Comparison of ENCODE assay signal across 8 mouse cellular contexts in the genomic region with DNA sequence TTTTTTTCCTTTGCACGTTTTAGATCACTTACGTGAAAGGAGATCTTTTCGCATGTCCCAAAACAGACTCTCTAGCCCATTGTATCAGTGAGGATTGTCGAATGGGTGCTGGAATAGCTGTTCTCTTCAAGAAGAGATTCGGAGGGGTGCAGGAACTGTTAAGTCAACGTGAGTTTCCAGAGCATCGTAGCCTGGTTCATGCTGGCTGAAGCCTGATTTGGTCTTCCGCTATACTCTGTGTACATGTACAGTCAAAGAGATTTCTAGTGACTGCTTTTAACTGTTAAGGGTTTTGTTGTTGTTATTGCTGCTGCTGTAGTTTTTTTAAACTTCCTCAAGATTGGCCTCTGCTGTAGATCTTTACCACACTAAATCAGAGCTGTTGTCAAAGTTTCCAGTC. TPM values are rescaled to one million over a fixed set of nuclear protein-coding genes. Genes with fewer than 3 reads are reported as not detected.
DNase-seq lines count a peak whose midpoint lies in the region; ATAC-seq and TF ChIP-seq lines count a peak whose summit lies in the region.
"Had no signal": no experiment of that assay in that cellular context is flagged by ENCODE, and none has a peak within 500 bp of the region (broad histone marks: within the 10 kb centered on the region; RNA-seq: fewer than 3 reads in every experiment).

No protein-coding gene starts in this region.

- H3K9ac ChIP-seq in lung, embryonic 14.5 days = peak overlapping the region; percentile 73
- H3K9ac ChIP-seq in embryonic facial prominence, embryonic 14.5 days (ENCODE audit: low read depth, low read length) = peak overlapping the region; percentile 84
- H3K9ac ChIP-seq in intestine, embryonic 15.5 days = peak overlapping the region; percentile 64
- H3K9ac ChIP-seq in neural tube, embryonic 13.5 days = peak overlapping the region; percentile 84

- TF ChIP-seq CTCF in lung, embryonic 14.5 days (IDR thresholded peaks at IDR 0.05; ENCODE audit: low read depth) = no peak

- peak overlapping the region; percentile 66 for H3K4me2 ChIP-seq in lung, embryonic 14.5 days
- H3K4me2 ChIP-seq in embryonic facial prominence, embryonic 14.5 days (ENCODE audit: low read depth, low read length) = peak overlapping the region; percentile 71
- H3K4me2 ChIP-seq in intestine, embryonic 15.5 days (replicated peaks) = peak overlapping the region; percentile 68
- peak overlapping the region; percentile 72 for H3K4me2 ChIP-seq in neural tube, embryonic 13.5 days

- H3K27ac ChIP-seq in lung, embryonic 14.5 days (ENCODE audit: low read depth) = peak overlapping the region; percentile 99
- H3K27ac ChIP-seq in embryonic facial prominence, embryonic 14.5 days (replicated peaks; ENCODE audit: low read depth, low read length) = peak overlapping the region; percentile 100; the same call in 1 of the 2 replicates
- peak overlapping the region; percentile 96; the same call in 1 of the 2 replicates for H3K27ac ChIP-seq in intestine, embryonic 15.5 days
- H3K27ac ChIP-seq in neural tube, embryonic 13.5 days (replicated peaks) = peak overlapping the region; percentile 97

- WGBS in lung, embryonic 14.5 days = 28% methylated on average over 8 of the region's 8 CpGs
- 43% methylated on average over 8 of the region's 8 CpGs for whole genome bisulfite sequencing in embryonic facial prominence, embryonic 14.5 days
- 31% methylated on average over 8 of the region's 8 CpGs for WGBS in intestine, embryonic 15.5 days
- 61% methylated on average over 8 of the region's 8 CpGs for WGBS in neural tube, embryonic 13.5 days

- no peaks in the 10 kb centered on the region for H3K9me3 ChIP-seq in lung, embryonic 14.5 days (ENCODE audit: low read depth, low read length)
- H3K9me3 ChIP-seq in embryonic facial prominence, embryonic 14.5 days (ENCODE audit: control insufficient read depth, low read length) = no peaks in the 10 kb centered on the region
- H3K9me3 ChIP-seq in intestine, embryonic 15.5 days = no peaks in the 10 kb centered on the region
- H3K9me3 ChIP-seq in neural tube, embryonic 13.5 days = no peaks in the 10 kb centered on the region

- no peaks in the 10 kb centered on the region for H3K27me3 ChIP-seq in lung, embryonic 14.5 days (ENCODE audit: insufficient read depth, low read length)
- H3K27me3 ChIP-seq in embryonic facial prominence, embryonic 14.5 days (replicated peaks; ENCODE audit: control insufficient read depth, insufficient read depth, low read length) = no peaks in the 10 kb centered on the region
- H3K27me3 ChIP-seq in intestine, embryonic 15.5 days (replicated peaks) = no peaks in the 10 kb centered on the region
- H3K27me3 ChIP-seq in neural tube, embryonic 13.5 days = no peaks in the 10 kb centered on the region

- H3K4me1 ChIP-seq in lung, embryonic 14.5 days (ENCODE audit: insufficient read depth) = peaks cover 12% of the 10 kb centered on the region
- H3K4me1 ChIP-seq in embryonic facial prominence, embryonic 14.5 days (ENCODE audit: control insufficient read depth, insufficient read depth, low read length) = peaks cover 20% of the 10 kb centered on the region
- H3K4me1 ChIP-seq in intestine, embryonic 15.5 days (replicated peaks) = peaks cover 19% of the 10 kb centered on the region
- H3K4me1 ChIP-seq in neural tube, embryonic 13.5 days (replicated peaks) = peaks cover 35% of the 10 kb centered on the region

- peak overlapping the region; percentile 92 for H3K4me3 ChIP-seq in lung, embryonic 14.5 days (ENCODE audit: low read depth, low read length)
- H3K4me3 ChIP-seq in embryonic facial prominence, embryonic 14.5 days (ENCODE audit: low read depth, low read length) = peak overlapping the region; percentile 97
- peak overlapping the region; percentile 79 for H3K4me3 ChIP-seq in intestine, embryonic 15.5 days (replicated peaks)
- peak overlapping the region; percentile 87 for H3K4me3 ChIP-seq in neural tube, embryonic 13.5 days

- H3K36me3 ChIP-seq in lung, embryonic 14.5 days (ENCODE audit: insufficient read depth) = peaks cover 37% of the 10 kb centered on the region
- H3K36me3 ChIP-seq in embryonic facial prominence, embryonic 14.5 days (ENCODE audit: control insufficient read depth, insufficient read depth, low read length) = peaks cover 17% of the 10 kb centered on the region; the same call in 1 of the 2 replicates
- H3K36me3 ChIP-seq in intestine, embryonic 15.5 days = peaks cover 16% of the 10 kb centered on the region
- H3K36me3 ChIP-seq in neural tube, embryonic 13.5 days = peaks cover 24% of the 10 kb centered on the region

- ATAC-seq in lung, embryonic 14.5 days (ENCODE audit: insufficient read depth) = no peak
- ATAC-seq in embryonic facial prominence, embryonic 14.5 days (ENCODE audit: low read depth) = no peak
- no peak for ATAC-seq in intestine, embryonic 15.5 days
- ATAC-seq in neural tube, embryonic 13.5 days (ENCODE audit: low read depth) = no peak

- DNase-seq in lung, embryonic 14.5 days = peak; percentile 62
- no peak for DNase-seq in lung, adult 18-20 months
- no peak for DNase-seq in embryonic facial prominence, embryonic 14.5 days (ENCODE audit: low spot score)
- DNase-seq in urinary bladder, postnatal 25 days (ENCODE audit: low spot score) = no peak
- DNase-seq in adrenal gland, adult 18-20 months (ENCODE audit: low spot score in 2 of 2) = no peak
- DNase-seq: cerebellum, adult 11-12 months had no signal

RNA-seq across cellular contexts. Expression of a gene that starts 1.4 kb away (rescaled TPM):
- 75.2 and 77.9 TPM in 2 replicates for polyA plus RNA-seq in lung, embryonic 14.5 days (2014; fragmentation: Nextera tagmentation; extraction: Ambion mirVana)
- polyA plus RNA-seq in embryonic facial prominence, embryonic 14.5 days (2014; fragmentation: Nextera tagmentation; extraction: Ambion mirVana) = 38.1 and 45.7 TPM in 2 replicates
- polyA plus RNA-seq in intestine, embryonic 15.5 days (2015; fragmentation: Nextera tagmentation; extraction: Ambion mirVana) = 72.8 and 73.2 TPM in 2 replicates
- 46.2 and 47.2 TPM in 2 replicates for polyA plus RNA-seq in neural tube, embryonic 13.5 days (2015; fragmentation: Nextera tagmentation; extraction: Ambion mirVana)
- 10 to 100 TPM; 17.5 to 19.5 TPM for total RNA-seq in adrenal gland, adult 18-20 months (2021)

RNA-seq across cellular contexts. Expression of a gene that starts 1.5 kb away (rescaled TPM):
- polyA plus RNA-seq in lung, embryonic 14.5 days (2014; fragmentation: Nextera tagmentation; extraction: Ambion mirVana) = 30.3 and 30.5 TPM in 2 replicates
- 16.2 and 16.7 TPM in 2 replicates for polyA plus RNA-seq in embryonic facial prominence, embryonic 14.5 days (2014; fragmentation: Nextera tagmentation; extraction: Ambion mirVana)
- polyA plus RNA-seq in intestine, embryonic 15.5 days (2015; fragmentation: Nextera tagmentation; extraction: Ambion mirVana) = 11.2 and 12.5 TPM in 2 replicates
- polyA plus RNA-seq in neural tube, embryonic 13.5 days (2015; fragmentation: Nextera tagmentation; extraction: Ambion mirVana) = 12.1 and 15.9 TPM in 2 replicates
- 10 to 100 TPM; 35.5 to 36.5 TPM for total RNA-seq in adrenal gland, adult 18-20 months (2021)

RNA-seq across cellular contexts. Expression of a gene that starts 21.5 kb away (rescaled TPM):
- polyA plus RNA-seq in lung, embryonic 14.5 days (2014; fragmentation: Nextera tagmentation; extraction: Ambion mirVana) = 1.3 and 5.6 TPM in 2 replicates
- 73.2 and 104 TPM in 2 replicates for polyA plus RNA-seq in embryonic facial prominence, embryonic 14.5 days (2014; fragmentation: Nextera tagmentation; extraction: Ambion mirVana)
- 3.8 and 4.1 TPM in 2 replicates for polyA plus RNA-seq in intestine, embryonic 15.5 days (2015; fragmentation: Nextera tagmentation; extraction: Ambion mirVana)
- 0.80 and 2.4 TPM in 2 replicates for polyA plus RNA-seq in neural tube, embryonic 13.5 days (2015; fragmentation: Nextera tagmentation; extraction: Ambion mirVana)
- 1 to 10 TPM; 1.5 to 2.0 TPM for total RNA-seq in adrenal gland, adult 18-20 months (2021)

RNA-seq across cellular contexts. Expression of a gene that starts 40.1 kb away (rescaled TPM):
- polyA plus RNA-seq in lung, embryonic 14.5 days (2014; fragmentation: Nextera tagmentation; extraction: Ambion mirVana) = 1.5 and 1.9 TPM in 2 replicates
- polyA plus RNA-seq in embryonic facial prominence, embryonic 14.5 days (2014; fragmentation: Nextera tagmentation; extraction: Ambion mirVana) = 2.6 and 2.9 TPM in 2 replicates
- 3.5 and 4.4 TPM in 2 replicates for polyA plus RNA-seq in intestine, embryonic 15.5 days (2015; fragmentation: Nextera tagmentation; extraction: Ambion mirVana)
- polyA plus RNA-seq in neural tube, embryonic 13.5 days (2015; fragmentation: Nextera tagmentation; extraction: Ambion mirVana) = 0.47 and 1.3 TPM in 2 replicates
- total RNA-seq in adrenal gland, adult 18-20 months (2021) = not detected

RNA-seq across cellular contexts. Expression of a gene that starts 43.5 kb away (rescaled TPM):
- polyA plus RNA-seq in lung, embryonic 14.5 days (2014; fragmentation: Nextera tagmentation; extraction: Ambion mirVana) = 1.4 and 1.5 TPM in 2 replicates
- 0.08 and 0.13 TPM in 2 replicates for polyA plus RNA-seq in embryonic facial prominence, embryonic 14.5 days (2014; fragmentation: Nextera tagmentation; extraction: Ambion mirVana)
- 36.3 and 38.9 TPM in 2 replicates for polyA plus RNA-seq in intestine, embryonic 15.5 days (2015; fragmentation: Nextera tagmentation; extraction: Ambion mirVana)
- 0.17 and 0.18 TPM in 2 replicates for polyA plus RNA-seq in neural tube, embryonic 13.5 days (2015; fragmentation: Nextera tagmentation; extraction: Ambion mirVana)
- total RNA-seq in adrenal gland, adult 18-20 months (2021) = under 1 TPM in 1 of 2 experiments, not detected in 1; 0.19 TPM

Comparison
In these comparisons a context has a peak if more than half of its experiments do, and no peak if none do; other contexts are left out.
1. RNA of a gene that starts 21.5 kb away (polyA plus RNA-seq): 73.2 to 104 TPM in embryonic facial prominence, embryonic 14.5 days; 3.8 to 4.1 TPM in intestine, embryonic 15.5 days, 1.3 to 5.6 TPM in lung, embryonic 14.5 days and 0.80 to 2.4 TPM in neural tube, embryonic 13.5 days; every median in the first group is over 10 times any median in the second.
2. Peak in every context shown above with its lines, with median percentiles within 50 percentile points of each other: H3K27ac ChIP-seq, H3K4me2 ChIP-seq, H3K4me3 ChIP-seq and H3K9ac ChIP-seq.